Mouse (Mus musculus) activated CD4-positive, CD25-positive, alpha-beta regulatory T cell, adult 4 months (primary cell): ENCODE results near the gene Grin2a. TPM values are rescaled to one million over a fixed set of nuclear protein-coding genes. Genes with fewer than 3 reads are reported as not detected.

ENCODE experiments used
- ATAC-seq: one replicate; pipeline ENCODE4 v1.8.0; 2017
- polyA plus RNA-seq, 2 experiments: library from polyadenylated mRNA; unstranded; fragments of 100-300 nt; shearing (Covaris generic); gene quantifications; one replicate each; pipeline ENCODE4 v1.2.1; 2017

The Grin2a gene
- polyA plus RNA-seq, 2 experiments from 2014 or later = not detected

DNA sequence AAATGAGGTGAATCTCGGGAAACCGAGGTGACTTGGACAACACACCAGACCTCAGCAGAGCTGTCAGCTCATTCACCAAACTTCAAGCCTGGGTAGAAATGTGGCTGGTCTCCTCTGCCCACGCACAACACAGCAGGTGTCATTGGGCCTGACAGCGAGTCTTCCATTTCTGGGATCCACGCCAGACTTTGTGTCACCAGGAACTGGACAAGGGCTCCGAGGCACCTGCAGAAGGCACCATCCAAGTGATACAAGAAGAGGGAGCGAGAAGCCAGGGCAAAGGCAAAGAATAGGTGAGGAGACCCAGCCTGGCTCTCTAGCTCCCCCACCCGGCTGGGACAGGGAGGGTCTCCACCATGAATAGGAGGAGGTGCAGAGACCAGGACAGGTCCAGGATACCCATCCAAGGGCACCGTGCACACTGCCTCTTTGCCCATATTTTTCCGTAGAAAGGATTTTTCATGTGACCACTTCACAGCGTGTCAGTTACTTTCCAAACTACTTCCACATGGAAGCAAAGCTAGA is 244.3 kb downstream of the Grin2a start:
- ATAC-seq = no peak

DNA sequence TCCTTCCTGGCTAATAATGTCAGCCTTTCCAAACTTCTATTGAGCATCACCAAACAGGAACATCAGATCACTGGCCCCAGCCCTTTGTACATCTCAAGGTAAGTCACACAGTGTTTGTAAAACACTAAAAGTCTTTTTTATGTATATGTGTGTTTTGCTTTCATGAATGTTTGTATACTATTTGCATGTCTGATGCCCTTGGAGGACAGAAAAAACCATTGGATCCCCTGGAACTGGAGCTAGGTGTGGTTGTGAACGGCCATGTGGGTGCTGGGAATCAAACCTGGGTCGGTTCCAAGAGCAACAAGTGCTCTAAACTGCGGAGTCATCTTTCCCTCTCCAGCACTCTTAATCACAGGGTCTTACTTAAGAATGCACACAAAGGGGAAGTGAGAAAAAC is 245.7 kb downstream of the Grin2a start:
- no peak for ATAC-seq

DNA sequence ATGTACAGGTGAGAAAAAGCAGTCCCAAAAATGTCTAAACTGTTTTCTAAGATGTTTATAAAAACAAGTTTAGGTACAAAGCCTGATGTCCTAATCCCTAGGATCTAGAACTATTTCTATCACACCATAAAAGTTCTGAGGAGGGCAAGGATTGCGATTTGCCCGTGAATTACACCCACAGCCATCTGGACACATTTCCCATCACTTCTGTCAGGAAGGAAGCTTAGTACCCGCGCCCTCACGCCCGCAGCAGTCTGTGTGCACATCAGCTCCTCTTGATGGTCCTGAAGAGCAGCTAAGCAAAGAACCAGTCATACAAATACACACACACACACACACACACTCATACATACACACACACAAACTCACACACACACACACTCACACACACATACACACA is 252.9 kb downstream of the Grin2a start:
- ATAC-seq = no peak

DNA sequence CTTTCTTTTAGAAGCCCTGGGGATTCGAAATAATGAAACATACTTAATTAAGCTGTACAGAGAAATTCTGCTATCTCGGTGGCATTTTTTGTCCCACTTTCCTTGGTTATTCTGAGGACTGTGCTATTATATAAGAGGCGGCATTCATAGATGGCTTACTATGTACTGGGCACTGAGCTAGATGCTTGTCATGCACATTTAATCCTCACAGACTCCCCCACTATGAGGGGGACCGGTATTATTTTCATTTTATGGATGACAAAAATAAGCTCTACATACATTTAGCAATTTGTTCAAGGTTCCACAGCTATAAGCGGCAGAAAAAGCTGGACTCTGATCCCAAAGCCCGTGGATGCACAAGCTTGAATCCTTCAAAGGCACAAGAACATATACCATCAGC is 256.7 kb downstream of the Grin2a start:
- no peak for ATAC-seq

DNA sequence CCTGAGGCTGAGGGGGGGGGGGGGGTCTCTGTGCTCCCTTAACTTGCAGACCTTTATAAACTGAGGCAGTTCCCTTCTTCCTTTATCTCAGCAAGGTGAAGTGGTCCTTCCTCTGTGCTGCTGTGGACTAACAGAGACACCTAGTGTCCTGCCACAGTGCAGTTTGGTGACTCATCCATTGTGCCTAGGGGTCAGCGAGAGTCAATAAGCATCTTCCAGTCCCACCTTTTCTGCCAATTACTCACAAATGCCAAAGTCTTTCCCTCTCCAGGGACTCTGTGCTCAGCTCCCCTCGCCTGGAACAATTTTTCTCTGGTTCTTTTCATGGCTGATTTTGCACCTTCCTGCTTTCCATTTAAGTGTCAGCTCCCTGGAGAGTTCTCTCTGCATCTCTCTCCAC is 258.2 kb downstream of the Grin2a start:
- no peak for ATAC-seq

DNA sequence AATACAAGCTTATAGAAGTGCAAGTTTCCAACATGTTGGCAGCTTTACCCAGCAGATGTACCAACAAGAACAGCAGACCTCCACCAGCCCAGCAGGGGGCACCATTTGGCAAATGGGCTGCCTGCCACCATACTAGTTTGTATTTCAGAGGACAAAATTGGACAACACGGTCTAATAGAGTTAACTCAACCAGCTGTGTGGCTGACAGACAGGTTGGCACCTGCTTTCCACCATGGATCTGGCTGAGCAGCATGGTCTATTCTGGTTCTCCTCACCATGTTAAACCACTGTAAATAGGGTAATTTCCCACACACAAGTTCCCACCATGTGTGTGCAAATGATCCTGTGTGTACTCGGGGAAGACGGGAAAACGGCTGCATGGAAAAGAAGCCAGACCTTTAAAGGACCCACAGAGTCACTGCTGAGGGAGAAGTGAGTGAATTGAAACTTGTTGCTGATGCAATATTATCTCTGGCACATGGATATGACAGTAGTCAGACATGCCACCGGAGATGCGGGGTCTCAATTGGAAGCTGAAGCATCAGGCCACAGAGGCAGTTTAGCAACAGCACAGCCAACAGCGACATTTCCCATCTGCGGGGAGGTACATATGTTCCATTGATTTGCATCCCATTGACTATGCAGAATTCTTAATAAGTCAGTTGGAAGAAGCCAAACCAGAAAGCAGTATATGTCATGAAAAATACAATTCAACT is 259.8 kb downstream of the Grin2a start:
- no peak for ATAC-seq

DNA sequence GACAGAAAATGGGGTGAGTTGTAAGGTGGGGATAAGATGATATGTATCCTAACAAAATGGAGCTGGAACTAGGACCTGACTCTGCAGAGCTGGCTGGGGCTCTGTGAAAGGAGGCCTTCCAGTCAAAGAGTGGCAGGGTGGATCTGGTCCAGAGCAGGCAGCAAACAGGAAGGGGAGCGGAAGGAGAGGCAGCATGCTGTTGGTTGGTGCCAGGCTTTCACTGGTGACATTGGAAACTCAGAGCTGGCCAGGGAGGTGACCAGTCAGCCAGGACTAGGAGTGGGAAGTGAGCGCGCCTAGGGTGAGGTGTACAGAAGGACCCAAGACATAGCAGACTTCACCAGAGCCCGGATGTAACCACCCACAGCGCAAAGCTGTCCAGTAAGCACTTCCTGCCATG is 267.8 kb downstream of the Grin2a start:
- ATAC-seq = no peak

DNA sequence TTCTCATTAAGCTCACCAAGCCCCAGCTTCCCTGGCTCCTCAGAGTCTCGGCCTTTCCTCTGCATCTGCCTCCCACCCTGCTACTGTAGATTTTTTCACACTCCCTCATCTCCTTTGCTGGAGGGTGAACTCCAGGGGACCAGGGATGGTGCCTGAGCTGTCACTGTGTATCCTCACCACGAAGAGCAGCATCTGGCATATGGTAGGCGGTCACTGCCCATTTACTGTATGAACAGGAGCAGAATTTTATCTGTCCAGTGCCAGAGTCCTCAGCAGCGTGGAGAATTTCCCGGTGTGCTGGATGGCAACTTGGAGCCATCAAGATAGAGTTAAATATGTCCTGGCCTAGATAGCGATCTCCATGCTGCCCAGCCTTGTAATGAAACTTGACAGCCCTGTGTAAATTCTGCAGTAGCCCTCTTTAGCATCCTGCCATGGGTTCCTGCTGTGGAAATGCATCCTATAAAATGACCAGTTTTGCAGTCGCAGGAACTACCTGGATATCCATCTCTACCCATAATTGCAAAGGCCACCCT is 269.7 kb downstream of the Grin2a start:
- ATAC-seq = no peak

DNA sequence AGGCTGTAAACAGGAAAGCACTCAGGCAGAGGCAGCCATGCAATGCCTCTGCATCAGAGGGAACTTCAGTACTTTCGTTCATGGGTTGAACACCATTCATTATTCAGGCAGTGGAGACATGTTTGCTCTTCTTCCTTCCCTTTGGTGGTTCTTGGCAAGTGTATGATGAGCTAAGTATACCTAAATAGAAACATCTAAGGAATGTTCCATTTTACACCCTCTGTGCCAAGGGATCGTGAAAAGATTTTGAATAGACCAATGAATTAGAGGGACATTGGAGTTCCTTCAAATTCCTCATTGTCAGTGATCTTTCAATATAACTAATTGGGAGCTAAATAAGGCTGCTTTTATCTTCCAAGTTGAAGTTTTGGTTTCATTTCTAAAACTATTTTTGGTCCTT is 284.0 kb downstream of the Grin2a start:
- ATAC-seq = no peak

DNA sequence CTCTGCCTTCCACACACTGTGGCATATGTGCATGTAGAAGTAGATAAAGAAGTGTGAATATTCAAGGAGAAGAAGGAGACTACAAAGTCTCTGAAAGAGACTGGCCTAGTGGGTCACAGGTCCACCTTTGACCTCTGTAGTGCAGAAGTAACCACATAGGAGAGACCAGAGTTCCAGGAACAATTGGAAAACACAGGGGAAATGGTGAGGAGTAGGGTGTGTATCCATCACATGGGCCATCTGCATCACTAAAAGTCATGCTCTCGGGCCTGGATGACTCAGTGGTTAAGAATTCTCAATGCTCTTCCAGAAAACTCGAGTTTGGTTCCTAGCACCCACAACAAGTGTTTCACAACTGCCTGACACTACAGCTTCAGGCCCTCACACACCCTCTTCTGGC is 285.4 kb downstream of the Grin2a start:
- no peak for ATAC-seq

DNA sequence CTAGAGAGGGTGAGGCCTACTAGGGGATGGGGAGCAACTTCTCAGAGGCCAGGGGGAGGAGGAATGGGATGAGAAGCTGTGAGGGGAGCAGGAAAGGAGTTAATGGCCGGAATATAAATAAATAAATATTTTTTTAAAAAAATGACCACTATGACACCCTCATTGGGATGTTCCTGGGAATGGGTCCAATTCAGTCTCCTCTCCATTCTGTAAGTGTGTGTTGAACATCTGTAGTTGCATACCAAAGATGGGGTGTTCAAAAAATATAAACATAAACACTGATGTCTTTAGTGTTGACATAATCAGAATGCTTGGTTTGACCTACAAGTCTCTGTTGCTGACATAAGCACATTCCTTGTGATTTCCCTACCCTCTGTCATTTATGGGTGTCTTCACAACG is 298.2 kb downstream of the Grin2a start:
- ATAC-seq = no peak

DNA sequence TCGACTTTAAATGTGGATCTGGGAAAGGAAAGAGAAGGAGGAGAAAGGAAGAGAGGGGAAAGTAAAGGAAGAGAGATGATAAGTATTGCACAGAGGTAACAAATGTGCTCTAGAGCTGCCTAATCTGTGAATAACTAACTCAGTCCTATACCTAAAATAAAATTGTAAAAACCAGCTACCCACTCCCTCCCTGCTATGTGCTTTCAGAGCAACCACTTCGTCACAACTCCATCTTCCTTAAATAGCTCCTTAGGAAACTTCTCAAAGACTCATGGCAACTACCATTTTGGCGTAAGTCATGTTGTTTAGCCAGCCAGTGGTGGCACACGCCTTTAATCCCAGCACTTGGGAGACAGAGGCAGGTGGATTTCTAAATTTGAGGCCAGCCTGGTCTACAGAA is 301.3 kb downstream of the Grin2a start:
- ATAC-seq = no peak

DNA sequence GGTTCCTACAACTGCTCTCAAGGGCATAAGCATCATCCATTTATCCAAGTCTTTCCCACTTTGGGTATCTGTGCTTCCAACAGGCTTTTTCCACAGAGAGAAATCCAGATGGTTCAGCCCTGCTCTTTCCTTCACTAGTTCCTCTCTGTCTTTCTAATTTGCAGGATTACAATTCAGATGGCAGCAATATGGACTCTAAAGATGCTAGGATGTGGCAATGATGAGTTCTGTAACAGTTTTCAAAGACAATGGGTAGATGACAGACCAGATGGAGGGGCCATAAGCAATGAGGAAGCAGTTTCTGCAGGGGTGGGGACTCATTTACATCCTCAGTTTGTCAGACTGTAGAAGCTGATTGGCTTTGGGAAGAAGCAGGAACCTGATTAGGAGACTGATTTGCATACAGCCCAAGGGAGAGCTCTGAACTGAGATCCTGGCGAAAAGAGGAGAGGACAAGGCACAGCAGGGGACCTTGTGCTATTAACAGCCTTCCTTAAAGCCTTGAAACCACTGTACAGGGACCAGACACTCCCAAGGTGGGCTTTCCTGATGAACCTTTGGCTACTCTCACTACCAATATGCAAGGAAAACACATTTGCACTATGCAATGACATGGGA is 306.7 kb downstream of the Grin2a start:
- no peak for ATAC-seq

DNA sequence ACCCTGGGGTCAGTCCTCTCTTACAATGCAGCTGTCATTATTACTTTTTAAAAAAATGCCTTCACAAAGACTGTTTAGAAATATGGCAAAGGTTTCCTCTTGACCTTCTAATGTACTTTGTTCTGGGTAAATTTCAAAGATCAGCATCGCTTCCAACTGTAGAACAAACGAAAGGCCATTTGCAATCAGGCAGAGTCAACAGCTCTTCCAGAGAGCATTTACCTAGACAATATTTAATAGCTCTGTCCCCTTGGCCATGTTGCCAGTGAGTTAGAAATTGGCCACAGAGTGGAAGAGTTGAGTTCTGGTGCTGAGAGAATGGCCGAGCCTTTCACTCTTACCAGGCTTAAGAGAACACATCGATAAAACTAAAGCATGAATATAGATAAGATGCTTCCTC is 314.8 kb downstream of the Grin2a start:
- no peak for ATAC-seq

DNA sequence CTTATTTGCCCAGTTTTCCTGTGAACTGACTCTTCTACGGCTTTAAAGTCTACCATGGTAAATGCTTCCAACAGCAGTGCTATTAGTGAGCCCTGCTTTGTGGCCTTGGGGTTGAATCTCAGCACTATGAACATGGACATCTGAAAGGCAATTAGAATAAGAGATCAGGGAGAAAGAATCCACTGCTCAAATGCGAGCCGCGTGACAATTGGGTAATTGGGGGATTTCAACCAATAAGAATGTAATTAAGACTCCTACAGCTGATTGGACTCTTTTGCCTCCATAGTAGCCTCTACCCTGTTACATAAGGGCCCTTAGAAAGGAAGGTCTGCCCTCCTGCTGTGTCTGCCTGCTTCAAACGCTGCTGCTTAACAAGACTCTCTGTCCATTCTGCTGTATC is 315.4 kb downstream of the Grin2a start:
- ATAC-seq = no peak

DNA sequence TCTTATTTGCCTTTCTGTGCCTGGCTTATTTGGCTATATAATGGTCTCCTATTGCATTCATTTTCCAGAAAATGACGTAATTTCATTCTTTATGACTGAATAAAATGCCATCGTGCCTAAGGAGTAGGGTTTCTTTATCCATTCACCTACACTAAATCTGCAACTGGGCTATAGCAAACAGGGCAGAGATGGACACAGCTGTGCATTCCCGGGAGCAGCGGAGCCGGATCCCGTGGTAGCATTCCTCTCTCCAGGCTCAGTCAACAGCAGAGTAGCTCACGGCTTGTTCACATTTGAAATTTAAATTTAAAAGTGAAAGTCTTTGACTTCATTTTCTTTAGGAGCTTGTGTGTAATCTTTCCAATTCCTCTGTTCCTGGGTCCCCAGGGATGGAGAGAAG is 316.6 kb downstream of the Grin2a start:
- ATAC-seq = no peak

DNA sequence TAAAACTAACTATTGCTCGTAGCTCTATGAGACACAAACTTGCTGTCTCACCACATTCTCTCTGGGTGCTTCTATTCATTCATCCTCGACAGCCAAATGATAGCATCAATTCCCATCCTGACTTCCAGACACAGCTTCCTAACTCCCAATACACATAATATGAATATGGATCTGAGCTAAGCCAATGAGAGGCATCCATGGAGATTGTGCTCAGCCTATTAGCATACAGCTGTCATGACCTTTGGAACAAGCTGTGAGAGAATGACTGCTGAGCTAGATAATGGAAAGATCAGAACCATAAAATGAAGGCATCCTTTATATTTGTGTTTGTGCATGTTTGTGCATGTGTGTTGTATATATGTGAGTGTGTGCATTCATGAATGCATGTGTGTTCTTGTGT is 323.0 kb downstream of the Grin2a start:
- no peak for ATAC-seq

DNA sequence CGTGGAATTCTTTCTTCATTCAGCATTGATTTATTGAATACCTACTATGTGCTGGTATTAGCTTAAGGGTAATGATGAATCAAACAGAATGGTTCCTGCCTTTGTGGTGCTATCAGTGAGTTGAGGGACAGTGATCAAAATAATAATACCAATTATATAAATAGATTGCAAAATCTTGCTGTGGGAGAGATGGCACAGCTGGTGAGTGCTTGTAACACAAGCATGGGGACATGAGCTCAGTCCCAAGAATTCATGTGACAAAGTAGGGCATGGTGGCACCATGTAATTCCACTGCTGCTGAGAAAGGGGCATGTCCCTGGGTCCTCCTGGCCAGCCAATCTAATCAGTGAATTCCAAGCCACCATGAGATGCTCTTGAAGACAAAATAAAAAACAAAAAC is 324.1 kb downstream of the Grin2a start:
- no peak for ATAC-seq

DNA sequence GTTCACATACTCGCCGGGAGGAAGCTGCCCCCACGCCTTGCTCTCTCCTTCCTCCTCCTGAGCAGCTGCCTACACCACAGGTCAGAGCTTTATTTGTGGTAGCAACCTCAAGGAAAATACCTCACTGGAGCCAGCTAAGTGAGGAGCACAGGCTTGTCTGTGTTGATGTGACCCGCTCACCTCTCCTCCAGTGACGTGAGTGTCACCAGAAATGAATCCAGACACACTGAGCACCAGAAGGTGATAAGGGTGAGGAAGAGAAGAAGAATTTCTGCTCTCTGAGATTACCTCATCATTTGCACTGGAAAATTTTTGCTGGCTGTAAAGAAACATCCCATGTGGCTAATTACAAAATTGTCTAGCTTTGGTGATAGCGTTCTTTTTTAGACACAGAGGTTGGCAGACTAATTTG is 324.6 kb downstream of the Grin2a start:
- no peak for ATAC-seq

DNA sequence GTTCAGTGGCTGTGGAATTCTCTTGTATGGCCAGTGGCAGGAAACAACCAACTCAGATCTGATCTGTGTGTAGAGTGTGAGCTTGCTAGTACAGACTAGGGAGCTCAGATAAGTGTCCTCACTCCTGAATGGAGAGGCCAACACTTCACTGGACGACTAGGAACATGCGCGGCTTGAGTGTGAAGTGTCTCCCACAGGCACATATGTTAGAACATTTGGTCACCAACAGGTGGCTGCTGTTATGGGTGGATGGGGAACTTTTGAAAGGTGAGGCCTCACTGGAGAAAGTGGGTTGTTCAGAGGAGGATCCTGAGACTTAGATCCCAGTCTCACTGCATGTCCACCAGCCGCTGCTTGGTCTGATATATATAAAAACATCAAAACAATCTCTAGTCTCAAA is 329.5 kb downstream of the Grin2a start:
- ATAC-seq = no peak

DNA sequence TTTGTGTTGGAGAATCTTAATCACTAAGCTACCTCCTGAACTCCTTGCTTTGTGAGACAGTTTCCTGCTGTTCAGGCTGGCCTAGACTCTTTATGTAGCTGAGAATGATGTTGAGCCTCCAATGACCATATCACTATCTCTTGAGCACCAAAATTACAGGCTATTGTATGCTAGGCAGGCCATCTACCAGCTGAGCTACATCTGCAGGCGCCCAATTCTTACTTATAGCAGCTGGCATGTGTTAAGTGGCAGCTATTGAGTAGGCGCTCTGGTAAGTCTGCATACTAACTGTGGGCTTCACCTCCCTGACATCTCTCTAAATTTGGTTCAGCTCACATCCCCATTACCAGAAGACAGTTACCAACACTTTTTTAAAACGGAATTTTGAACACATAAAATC is 331.3 kb downstream of the Grin2a start:
- no peak for ATAC-seq

DNA sequence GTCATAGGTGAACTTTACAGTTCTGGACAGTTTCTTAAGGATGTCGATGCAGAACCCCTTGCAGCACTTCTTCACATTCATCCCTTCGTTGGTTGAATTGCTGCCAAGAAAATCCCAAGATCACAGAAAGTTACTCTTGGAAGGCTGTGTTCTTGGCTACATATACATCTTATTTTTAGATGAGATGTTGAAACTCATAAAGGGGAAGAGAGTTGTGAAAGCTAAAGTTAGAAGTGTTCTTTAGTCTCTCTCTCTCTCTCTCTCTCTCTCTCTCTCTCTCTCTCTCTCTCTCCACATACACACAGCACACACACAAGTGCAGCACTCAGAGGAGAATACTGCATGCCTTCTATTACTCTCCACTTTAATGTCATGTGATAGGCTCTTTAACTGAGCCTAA is 331.9 kb downstream of the Grin2a start:
- ATAC-seq = no peak

DNA sequence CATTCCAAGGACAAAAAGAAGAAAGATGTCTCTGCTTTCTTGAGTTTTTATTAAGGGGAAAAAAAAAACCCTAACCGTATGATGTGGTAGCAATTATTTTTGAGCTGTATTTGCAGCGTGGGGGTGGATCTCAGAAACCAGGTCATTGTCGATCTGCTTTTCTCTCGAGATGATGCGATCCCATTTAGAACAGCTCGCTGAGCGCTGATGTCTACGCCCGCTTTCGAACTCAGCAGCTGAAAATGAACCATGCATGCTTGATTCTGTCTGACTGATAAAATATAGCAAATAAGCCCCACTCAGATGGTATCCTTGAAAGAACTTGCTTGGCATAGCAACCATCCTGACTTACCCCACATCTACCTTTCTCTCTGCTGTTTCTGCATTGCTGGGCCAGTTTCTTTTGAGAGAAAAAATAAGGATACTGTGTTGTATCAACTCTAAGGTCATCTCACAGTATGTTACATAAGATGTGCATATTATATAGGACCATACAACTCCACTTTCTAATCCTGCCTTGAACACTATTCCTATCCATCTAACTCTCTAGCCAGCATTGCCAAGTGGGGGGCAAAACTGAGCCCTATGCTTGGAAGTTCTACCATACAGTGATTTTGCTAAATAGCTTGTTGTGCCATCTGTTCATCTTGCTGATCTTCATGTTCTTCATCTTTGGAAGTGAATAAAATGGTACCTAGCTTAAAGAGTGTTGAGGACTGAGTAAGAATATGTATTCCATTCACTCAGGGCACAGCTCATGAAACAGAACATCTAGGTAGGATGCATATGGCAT is 369.5 kb downstream of the Grin2a start:
- no peak for ATAC-seq

DNA sequence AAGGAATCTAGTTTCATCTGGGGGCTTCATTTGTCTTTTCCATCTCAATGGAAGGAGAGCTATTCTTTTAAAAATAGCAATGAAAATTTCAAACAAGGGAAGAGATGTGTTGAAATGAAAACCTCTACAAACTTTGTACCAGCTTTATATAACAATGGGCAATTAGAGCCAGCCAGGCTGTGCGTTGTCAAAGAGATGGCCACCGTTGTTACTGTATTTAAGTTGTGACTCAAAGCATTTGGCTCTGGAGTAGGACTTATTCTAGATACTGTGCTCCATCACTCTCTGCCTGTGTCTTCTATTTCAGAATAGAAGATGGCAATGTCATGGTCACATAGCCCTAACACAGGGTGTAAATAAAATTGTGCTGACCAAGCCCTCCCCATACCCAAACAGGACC is 371.0 kb downstream of the Grin2a start:
- ATAC-seq = no peak
